Mouse (Mus musculus): ENCODE data around the gene Runx1. TPM values are rescaled to one million over a fixed set of nuclear protein-coding genes. Genes with fewer than 3 reads are reported as not detected.

Gene Runx1
- polyA plus RNA-seq, 1 experiment from 2014 or later = 4.2 TPM

DNA sequence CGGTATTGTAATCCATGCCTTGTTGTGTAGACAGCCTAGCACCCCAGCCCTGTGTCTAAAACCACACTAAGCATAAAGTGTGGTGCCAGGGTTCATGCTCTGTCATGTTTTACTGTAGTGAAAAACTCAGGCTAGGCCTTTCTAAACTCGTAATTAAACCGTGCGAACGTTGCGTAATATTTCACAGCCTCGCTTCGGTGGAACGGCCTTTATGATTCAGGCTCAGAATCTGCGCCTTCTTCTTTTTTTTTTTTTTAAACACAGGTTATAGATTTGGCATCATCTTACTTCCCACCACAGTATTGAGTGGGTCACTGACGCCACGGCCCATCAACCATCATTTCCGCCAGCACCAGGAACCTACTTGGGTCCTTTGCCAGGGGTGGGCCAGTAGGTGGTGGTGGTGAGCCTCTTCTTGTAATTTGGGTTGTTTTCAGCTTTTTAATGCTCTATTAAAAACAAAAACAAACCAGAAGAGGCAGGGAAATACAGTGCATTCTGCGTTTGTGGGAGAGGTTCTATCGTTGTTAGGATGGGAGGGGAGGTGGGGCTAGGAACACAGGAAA is 210.6 kb downstream of the Runx1 start:
- H3K4me2 ChIP-seq (ENCODE audit: low read depth, low read length) = no peak overlapping the region
- no peak overlapping the region for H3K4me3 ChIP-seq (ENCODE audit: low read depth, low read length)
- ATAC-seq (replicated peaks; ENCODE audit: insufficient number of reproducible peaks, low FRiP score, low TSS enrichment, low read depth) = no peak
- H3K27ac ChIP-seq (replicated peaks; ENCODE audit: low read depth, low read length) = no peak overlapping the region
- no peaks in the 10 kb centered on the region for H3K36me3 ChIP-seq (replicated peaks; ENCODE audit: control insufficient read depth, insufficient read depth, low read depth, low read length)
- WGBS = 90% methylated on average over 15 of the region's 15 CpGs
- DNase-seq (ENCODE audit: low spot score) = no peak
- no peak overlapping the region for H3K9ac ChIP-seq (replicated peaks; ENCODE audit: low read length)
- H3K27me3 ChIP-seq (ENCODE audit: control insufficient read depth, insufficient read depth, low read length) = no peaks in the 10 kb centered on the region; the same call in 1 of the 2 replicates
- H3K4me1 ChIP-seq (ENCODE audit: control insufficient read depth, insufficient read depth, low read length) = no peaks in the 10 kb centered on the region
- no peaks in the 10 kb centered on the region for H3K9me3 ChIP-seq (replicated peaks; ENCODE audit: control insufficient read depth, low read length)

DNA sequence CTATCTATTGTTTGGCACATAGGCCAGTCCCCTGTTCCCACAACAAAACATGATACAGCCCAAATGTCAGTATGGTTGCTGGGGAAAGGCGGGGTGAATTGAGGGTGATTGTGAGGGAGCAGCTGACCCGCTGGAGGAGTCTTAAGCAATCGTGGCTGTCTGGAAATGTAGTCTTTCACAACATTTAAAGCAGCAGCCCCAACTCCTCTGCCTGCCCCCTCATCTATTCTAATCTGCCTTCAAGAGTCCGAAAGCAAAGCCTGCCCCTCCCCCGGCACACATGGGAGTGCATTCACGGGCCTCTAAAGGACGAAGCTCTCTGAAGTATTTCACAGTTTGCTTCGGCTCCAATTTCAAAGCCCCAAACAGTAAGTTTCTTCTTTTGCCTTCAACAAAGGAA is 213.4 kb downstream of the Runx1 start:
- H3K27me3 ChIP-seq (ENCODE audit: control insufficient read depth, insufficient read depth, low read length) = no peaks in the 10 kb centered on the region; the same call in 1 of the 2 replicates
- ATAC-seq (replicated peaks; ENCODE audit: insufficient number of reproducible peaks, low FRiP score, low TSS enrichment, low read depth) (no peak), DNase-seq (ENCODE audit: low spot score) (peak; percentile 66)
- no peaks in the 10 kb centered on the region for H3K9me3 ChIP-seq (replicated peaks; ENCODE audit: control insufficient read depth, low read length)
- no peak overlapping the region for H3K4me2 ChIP-seq (ENCODE audit: low read depth, low read length)
- 34% methylated on average over 8 of the region's 8 CpGs for WGBS
- H3K27ac ChIP-seq (replicated peaks; ENCODE audit: low read depth, low read length) = no peak overlapping the region
- no peaks in the 10 kb centered on the region; the same call in 1 of the 2 replicates for H3K4me1 ChIP-seq (ENCODE audit: control insufficient read depth, insufficient read depth, low read length)
- no peak overlapping the region for H3K4me3 ChIP-seq (ENCODE audit: low read depth, low read length)
- no peak overlapping the region for H3K9ac ChIP-seq (replicated peaks; ENCODE audit: low read length)
- no peaks in the 10 kb centered on the region for H3K36me3 ChIP-seq (replicated peaks; ENCODE audit: control insufficient read depth, insufficient read depth, low read depth, low read length)

DNA sequence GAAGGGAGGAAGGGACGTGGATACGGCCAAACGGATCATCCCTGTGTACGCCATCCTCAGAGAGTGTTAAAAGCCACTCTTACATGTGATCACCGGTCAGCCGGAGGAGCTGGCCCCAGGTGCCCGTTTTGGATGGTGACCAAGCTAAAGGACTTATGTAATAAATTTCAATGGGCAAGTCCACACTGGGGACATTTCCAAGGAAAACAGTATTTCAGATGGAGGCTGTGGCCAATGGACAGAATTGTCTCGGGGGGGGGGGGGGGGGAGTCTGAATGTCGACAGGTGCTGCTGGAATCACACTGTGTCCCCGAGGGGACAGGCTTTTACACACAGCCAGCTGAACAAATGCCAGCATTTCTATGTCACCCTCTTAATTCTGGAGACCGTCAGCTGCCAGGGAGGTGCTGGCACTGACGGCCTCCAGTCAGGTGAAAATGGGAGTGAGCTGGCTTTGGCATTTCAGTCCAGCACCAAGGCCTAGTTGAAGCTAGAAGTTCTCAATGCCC is 214.3 kb downstream of the Runx1 start:
- 88% methylated on average over 12 of the region's 12 CpGs for WGBS
- H3K9ac ChIP-seq (replicated peaks; ENCODE audit: low read length) = no peak overlapping the region
- DNase-seq (ENCODE audit: low spot score) = no peak
- no peaks in the 10 kb centered on the region; the same call in 1 of the 2 replicates for H3K4me1 ChIP-seq (ENCODE audit: control insufficient read depth, insufficient read depth, low read length)
- no peaks in the 10 kb centered on the region for H3K9me3 ChIP-seq (replicated peaks; ENCODE audit: control insufficient read depth, low read length)
- no peaks in the 10 kb centered on the region; the same call in 1 of the 2 replicates for H3K27me3 ChIP-seq (ENCODE audit: control insufficient read depth, insufficient read depth, low read length)
- no peaks in the 10 kb centered on the region for H3K36me3 ChIP-seq (replicated peaks; ENCODE audit: control insufficient read depth, insufficient read depth, low read depth, low read length)
- no peak overlapping the region for H3K4me3 ChIP-seq (ENCODE audit: low read depth, low read length)
- H3K27ac ChIP-seq (replicated peaks; ENCODE audit: low read depth, low read length) = no peak overlapping the region
- ATAC-seq (replicated peaks; ENCODE audit: insufficient number of reproducible peaks, low FRiP score, low TSS enrichment, low read depth) = no peak
- no peak overlapping the region for H3K4me2 ChIP-seq (ENCODE audit: low read depth, low read length)

DNA sequence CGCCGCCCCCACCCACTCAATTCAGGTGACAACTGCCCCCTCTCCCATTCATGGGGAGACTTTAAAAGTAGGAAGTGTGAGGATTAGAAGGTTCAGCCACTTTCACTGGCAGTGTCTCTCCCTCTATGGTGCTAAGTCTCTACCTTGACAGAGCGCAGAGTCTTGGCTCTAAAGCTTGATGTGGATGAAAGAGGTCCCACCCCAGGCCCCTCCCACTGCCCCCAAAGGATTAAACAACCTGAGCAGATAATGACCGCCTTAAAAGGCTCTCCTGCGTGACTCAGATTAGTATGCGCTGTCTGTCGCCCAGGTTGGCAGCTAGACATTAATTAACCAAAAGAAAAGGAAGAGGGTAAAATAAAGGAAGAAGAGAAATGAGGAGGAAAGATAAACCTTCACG is 215.5 kb downstream of the Runx1 start:
- ATAC-seq (replicated peaks; ENCODE audit: insufficient number of reproducible peaks, low FRiP score, low TSS enrichment, low read depth) (no peak), DNase-seq (ENCODE audit: low spot score) (no peak)
- Histone ChIP-seq H3K9ac (replicated peaks; ENCODE audit: low read length) (no peak overlapping the region), H3K9me3 (replicated peaks; ENCODE audit: control insufficient read depth, low read length) (no peaks in the 10 kb centered on the region), H3K36me3 (replicated peaks; ENCODE audit: control insufficient read depth, insufficient read depth, low read depth, low read length) (no peaks in the 10 kb centered on the region), H3K4me1 (ENCODE audit: control insufficient read depth, insufficient read depth, low read length) (peaks cover 4% of the 10 kb centered on the region; the same call in 1 of the 2 replicates), H3K27ac (replicated peaks; ENCODE audit: low read depth, low read length) (no peak overlapping the region), H3K4me3 (ENCODE audit: low read depth, low read length) (no peak overlapping the region), H3K4me2 (ENCODE audit: low read depth, low read length) (no peak overlapping the region), H3K27me3 (ENCODE audit: control insufficient read depth, insufficient read depth, low read length) (peaks cover 4% of the 10 kb centered on the region; the same call in 1 of the 2 replicates)
- WGBS = 44% methylated on average over 8 of the region's 8 CpGs

DNA sequence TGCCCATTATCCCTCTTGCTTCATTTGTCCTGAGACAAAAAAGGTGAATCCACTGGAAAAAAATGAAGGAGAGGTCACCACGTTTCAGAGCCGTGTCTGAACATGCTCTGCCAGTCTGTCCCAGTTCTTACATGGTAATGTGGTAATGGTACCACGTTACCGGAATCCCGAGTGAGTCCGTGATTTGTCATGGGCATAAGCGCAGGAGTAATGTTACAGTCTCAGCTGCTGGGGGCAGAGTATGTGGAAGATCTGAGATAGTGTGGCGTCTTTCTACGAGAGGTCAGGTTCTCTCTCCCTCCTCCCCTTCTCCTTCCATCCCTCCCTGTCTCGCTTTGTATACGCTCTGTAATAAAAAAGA is 216.3 kb downstream of the Runx1 start:
- H3K4me2 ChIP-seq (ENCODE audit: low read depth, low read length) = no peak overlapping the region
- H3K4me1 ChIP-seq (ENCODE audit: control insufficient read depth, insufficient read depth, low read length) = peaks cover 4% of the 10 kb centered on the region; the same call in 1 of the 2 replicates
- no peak overlapping the region for H3K4me3 ChIP-seq (ENCODE audit: low read depth, low read length)
- H3K27ac ChIP-seq (replicated peaks; ENCODE audit: low read depth, low read length) = no peak overlapping the region
- WGBS = 53% methylated on average over 11 of the region's 11 CpGs
- no peaks in the 10 kb centered on the region for H3K9me3 ChIP-seq (replicated peaks; ENCODE audit: control insufficient read depth, low read length)
- H3K9ac ChIP-seq (replicated peaks; ENCODE audit: low read length) = no peak overlapping the region
- ATAC-seq (replicated peaks; ENCODE audit: insufficient number of reproducible peaks, low FRiP score, low TSS enrichment, low read depth) = no peak
- no peak for DNase-seq (ENCODE audit: low spot score)
- H3K36me3 ChIP-seq (replicated peaks; ENCODE audit: control insufficient read depth, insufficient read depth, low read depth, low read length) = no peaks in the 10 kb centered on the region
- peaks cover 5% of the 10 kb centered on the region; the same call in 1 of the 2 replicates for H3K27me3 ChIP-seq (ENCODE audit: control insufficient read depth, insufficient read depth, low read length)

DNA sequence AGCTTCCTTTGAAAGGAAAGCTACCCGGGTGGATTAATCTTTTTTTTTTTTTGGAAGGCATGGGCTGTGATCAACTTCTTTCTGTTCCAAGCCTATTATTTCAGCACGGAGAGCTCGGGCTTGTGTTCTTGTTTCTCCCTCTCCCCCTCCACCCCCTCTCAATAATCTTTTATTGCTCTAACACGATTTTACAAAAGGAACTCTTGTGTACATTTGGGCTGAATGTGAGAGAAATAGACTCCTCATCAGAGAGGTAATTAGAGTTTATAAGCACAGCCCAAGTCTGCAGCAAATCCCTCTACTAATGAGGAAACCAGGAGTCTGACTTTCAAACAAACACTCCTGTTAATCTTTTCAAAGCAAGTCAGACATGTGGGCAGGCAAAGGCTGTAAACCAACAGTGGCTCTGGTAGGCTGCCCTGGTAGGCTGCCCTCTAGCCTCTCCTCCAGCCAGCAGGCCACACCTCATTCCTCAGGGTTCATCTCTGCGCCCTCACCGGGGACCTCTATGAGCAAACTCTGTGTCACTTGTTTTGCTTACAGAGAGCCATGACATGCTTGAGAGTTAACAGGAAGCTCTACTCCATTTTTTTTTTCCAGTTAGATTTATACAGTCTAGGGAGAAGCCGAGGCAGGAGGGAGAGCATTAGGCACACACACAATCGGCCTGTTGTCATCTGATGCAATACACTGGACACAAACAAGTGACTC is 216.8 kb downstream of the Runx1 start:
- Histone ChIP-seq H3K4me1 (ENCODE audit: control insufficient read depth, insufficient read depth, low read length) (peaks cover 4% of the 10 kb centered on the region; the same call in 1 of the 2 replicates), H3K9me3 (replicated peaks; ENCODE audit: control insufficient read depth, low read length) (no peaks in the 10 kb centered on the region), H3K9ac (replicated peaks; ENCODE audit: low read length) (no peak overlapping the region), H3K27me3 (ENCODE audit: control insufficient read depth, insufficient read depth, low read length) (peaks cover 7% of the 10 kb centered on the region), H3K4me3 (ENCODE audit: low read depth, low read length) (no peak overlapping the region), H3K27ac (replicated peaks; ENCODE audit: low read depth, low read length) (no peak overlapping the region), H3K4me2 (ENCODE audit: low read depth, low read length) (no peak overlapping the region), H3K36me3 (replicated peaks; ENCODE audit: control insufficient read depth, insufficient read depth, low read depth, low read length) (no peaks in the 10 kb centered on the region)
- WGBS = 25% methylated on average over 8 of the region's 8 CpGs
- DNase-seq (ENCODE audit: low spot score) (no peak), ATAC-seq (replicated peaks; ENCODE audit: insufficient number of reproducible peaks, low FRiP score, low TSS enrichment, low read depth) (no peak)

DNA sequence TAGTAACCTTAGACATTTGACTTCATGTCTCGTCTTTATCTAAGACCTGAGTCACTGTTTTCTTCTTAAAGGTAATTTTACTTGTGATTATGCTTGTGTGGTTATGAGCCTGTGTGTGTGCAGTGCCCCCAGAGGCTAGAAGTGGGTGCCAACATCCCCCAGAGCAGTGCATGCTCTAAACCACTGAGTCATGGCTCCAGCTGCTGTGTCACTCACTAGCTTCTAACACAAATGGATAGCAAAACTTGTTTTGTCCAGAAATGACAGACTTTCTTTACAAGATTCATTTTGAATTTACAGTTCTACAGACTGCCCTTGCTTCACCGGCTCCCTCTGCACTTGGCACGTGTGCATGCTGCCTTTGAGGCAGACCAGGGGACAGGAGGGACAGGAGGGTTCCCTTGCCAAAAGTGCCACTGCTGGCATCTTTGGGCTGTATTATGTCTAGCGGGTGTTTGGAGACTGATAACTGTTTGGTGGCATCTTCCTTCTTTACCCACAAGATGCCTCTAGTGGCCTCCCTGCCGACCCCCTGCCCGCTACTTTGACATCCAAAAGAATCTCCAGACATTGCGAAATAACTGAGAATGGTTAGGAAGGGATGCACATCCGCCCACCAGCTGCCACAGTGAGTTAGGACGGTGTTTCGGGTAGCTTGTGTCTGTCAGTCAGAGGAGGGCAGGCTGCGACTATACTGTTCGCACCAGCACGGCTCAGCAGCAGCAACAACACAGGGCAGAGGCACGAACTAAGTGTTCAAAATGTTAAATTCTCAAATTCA is 217.6 kb downstream of the Runx1 start:
- no peak overlapping the region for H3K4me3 ChIP-seq (ENCODE audit: low read depth, low read length)
- WGBS = 55% methylated on average over 14 of the region's 14 CpGs
- DNase-seq (ENCODE audit: low spot score) (no peak), ATAC-seq (replicated peaks; ENCODE audit: insufficient number of reproducible peaks, low FRiP score, low TSS enrichment, low read depth) (no peak)
- no peaks in the 10 kb centered on the region for H3K36me3 ChIP-seq (replicated peaks; ENCODE audit: control insufficient read depth, insufficient read depth, low read depth, low read length)
- H3K9ac ChIP-seq (replicated peaks; ENCODE audit: low read length) = no peak overlapping the region
- H3K4me2 ChIP-seq (ENCODE audit: low read depth, low read length) = no peak overlapping the region
- H3K9me3 ChIP-seq (replicated peaks; ENCODE audit: control insufficient read depth, low read length) = no peaks in the 10 kb centered on the region
- H3K27ac ChIP-seq (replicated peaks; ENCODE audit: low read depth, low read length) = no peak overlapping the region
- H3K4me1 ChIP-seq (ENCODE audit: control insufficient read depth, insufficient read depth, low read length) = peaks cover 4% of the 10 kb centered on the region; the same call in 1 of the 2 replicates
- H3K27me3 ChIP-seq (ENCODE audit: control insufficient read depth, insufficient read depth, low read length) = peaks cover 9% of the 10 kb centered on the region
